Mouse (Mus musculus): ENCODE measurements around the gene Klhl29. TPM values are rescaled to one million over a fixed set of nuclear protein-coding genes. Genes with fewer than 3 reads are reported as not detected.

Gene Klhl29
- total RNA-seq, 2 experiments from 2014 or later, result not detected

DNA sequence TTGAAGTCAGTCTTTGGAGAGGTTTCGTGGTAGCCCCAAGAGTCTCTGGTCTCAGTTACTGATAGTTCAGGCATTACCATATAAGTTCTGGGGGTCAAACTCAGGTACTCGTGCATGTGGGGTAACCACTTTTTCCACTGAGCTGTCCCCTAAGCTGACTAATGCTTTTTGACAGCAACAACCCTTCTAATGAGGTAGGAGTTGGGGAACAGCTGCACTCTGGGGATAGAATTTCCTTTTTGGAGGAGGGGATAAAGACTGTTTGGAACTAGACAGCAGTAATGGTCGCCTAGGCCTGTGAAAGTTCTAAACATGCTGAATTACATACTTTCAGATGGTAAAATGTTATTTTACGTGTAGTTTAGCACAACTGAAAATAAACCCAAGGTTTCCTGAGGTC is 184.3 kb downstream of the Klhl29 start:
- no peak for ATAC-seq (ENCODE audit: poor library complexity, severe bottlenecking)

GRCm38 (mm10) chr12:5189446-5190150 is 185.9 kb downstream of the Klhl29 start:
- ATAC-seq (ENCODE audit: poor library complexity, severe bottlenecking), result no peak

DNA sequence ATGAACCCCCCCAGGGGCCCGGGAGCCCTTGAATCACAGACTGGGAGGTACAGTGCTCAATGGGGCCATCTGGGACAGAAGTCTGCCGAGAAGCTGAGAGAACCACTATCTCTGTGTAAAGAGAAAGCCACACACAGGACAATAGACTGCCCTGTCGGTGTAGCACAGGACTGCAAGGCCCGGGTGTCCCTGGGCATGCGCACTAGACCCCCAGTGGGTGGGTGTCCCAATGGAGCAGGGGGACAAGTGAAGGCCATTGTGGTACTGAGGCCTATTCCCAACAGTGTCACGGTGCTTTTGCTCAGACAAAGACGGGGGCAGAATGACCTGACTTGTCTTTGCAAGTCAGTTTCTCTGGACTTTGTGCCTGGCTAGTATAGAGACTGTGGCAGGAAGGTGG is 186.6 kb downstream of the Klhl29 start:
- no peak for ATAC-seq (ENCODE audit: poor library complexity, severe bottlenecking)

GRCm38 (mm10) chr12:5187773-5188333 is 187.6 kb downstream of the Klhl29 start:
- ATAC-seq (ENCODE audit: poor library complexity, severe bottlenecking), result no peak

DNA sequence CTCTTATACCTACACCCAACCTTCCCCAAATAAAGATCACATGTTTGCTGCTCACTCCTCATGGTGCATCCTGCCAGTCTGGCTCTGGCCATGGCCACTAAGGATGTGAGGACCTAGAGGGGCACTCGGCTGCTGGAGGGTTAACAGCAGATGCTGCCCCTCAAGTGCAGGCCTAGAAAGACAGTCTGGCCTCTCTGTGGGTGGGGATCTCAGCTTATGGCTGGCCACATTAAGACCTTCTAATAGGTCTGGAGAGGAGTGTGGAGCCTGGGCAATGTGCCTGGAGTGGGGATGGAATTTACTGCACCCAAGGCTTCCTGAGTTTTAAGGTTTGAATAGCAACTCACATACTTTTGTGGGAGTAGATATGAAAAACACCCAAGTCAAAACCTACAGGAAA is 188.8 kb downstream of the Klhl29 start:
- ATAC-seq (ENCODE audit: poor library complexity, severe bottlenecking), result no peak

- no peak for ATAC-seq (ENCODE audit: poor library complexity, severe bottlenecking)
Observed at GRCm38 (mm10) chr12:5185603-5186002, 189.9 kb downstream of the Klhl29 start.

DNA sequence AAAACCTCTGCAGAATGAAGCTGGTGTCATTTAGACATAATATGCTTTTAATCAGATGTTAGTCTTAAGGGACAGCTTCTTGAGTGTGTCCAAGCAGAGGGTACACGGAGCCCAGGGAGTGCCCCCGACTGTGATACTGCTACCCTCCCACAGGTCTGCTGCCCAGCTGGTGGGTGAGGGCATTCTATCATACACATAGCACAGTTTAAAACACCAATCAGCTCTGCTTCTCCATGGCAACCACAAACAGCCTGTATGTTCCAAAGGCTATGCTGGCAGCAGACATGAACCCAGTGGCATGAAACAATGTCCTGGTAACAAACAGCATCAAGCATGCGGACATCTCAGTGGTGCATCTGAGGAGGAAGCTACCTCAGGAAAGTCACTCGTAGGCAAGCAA is 192.9 kb downstream of the Klhl29 start:
- ATAC-seq (ENCODE audit: poor library complexity, severe bottlenecking), result no peak

DNA sequence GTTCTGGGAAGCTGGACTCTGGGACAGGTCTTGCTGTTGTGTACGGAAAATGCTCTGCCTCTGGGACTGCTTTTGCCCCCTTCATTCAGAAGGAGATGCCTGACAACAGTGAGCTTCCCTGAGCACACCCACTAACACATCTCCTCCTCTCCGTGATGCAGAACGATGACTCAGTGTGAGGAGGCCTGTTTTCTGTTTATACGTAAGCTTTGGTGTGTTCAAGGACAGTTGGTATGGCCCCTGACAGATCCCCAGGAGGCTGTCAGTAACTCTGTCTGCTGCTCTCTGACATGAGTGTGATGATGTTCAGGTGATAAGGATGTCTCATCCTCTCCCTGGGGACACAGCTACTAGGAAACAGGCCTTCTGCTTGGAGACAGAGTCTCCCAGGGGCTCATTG is 193.3 kb downstream of the Klhl29 start:
- no peak for ATAC-seq (ENCODE audit: poor library complexity, severe bottlenecking)

DNA sequence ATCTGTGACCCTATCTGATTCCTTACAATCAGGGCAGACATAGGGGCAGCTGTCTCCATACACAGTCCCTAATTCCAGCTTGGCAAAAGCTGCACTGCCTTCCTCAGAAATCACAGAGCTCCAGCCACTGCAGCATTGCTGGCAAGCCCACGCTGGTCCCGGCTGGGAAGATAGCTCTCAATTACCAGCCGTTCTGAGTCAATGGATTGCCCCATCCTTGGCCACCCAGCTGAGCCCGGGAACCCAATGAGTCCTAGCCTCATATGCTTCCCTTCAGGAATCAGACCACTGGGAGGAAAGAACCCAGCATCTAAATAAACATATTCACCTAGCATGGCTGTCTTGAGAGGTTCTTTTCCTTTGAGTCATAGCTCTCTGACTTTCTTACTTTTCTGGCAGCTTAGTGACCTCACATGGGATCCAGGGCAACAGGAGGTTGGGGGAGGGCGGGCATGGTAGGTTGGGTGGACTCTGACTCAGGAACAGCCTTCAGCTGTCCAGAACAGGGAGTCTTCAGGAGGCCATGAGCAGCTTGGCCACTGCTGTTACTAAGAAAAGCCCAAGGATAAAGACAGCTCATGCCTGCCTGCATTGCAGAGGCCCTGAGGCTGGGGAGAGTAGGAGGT is 198.7 kb downstream of the Klhl29 start:
- ATAC-seq (ENCODE audit: poor library complexity, severe bottlenecking), result no peak

GRCm38 (mm10) chr12:5166141-5166540 is 209.3 kb downstream of the Klhl29 start:
- ATAC-seq (ENCODE audit: poor library complexity, severe bottlenecking), result no peak

GRCm38 (mm10) chr12:5165411-5165810 is 210.1 kb downstream of the Klhl29 start:
- no peak for ATAC-seq (ENCODE audit: poor library complexity, severe bottlenecking)

DNA sequence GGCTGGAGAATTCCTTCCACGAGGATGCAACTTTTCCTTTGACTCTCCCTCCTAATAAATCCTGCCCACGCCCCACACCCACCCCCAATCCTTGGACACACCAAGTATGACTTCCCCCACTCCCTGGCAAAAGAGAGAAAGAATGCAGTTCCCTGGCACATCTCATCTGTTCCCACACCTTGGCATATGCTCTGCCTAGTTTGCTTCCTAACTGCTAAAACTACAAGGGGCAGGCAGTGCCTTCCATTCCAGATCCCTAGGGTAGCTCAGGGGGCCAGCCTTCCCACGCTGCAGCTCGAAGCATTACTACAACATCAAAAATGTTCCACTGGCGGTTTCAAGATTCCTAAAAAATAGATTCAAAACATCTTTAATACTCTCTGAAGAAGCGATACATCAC is 212.8 kb downstream of the Klhl29 start:
- no peak for ATAC-seq (ENCODE audit: poor library complexity, severe bottlenecking)

- ATAC-seq (ENCODE audit: poor library complexity, severe bottlenecking), result no peak
Observed at GRCm38 (mm10) chr12:5161631-5162030, 213.9 kb downstream of the Klhl29 start.

DNA sequence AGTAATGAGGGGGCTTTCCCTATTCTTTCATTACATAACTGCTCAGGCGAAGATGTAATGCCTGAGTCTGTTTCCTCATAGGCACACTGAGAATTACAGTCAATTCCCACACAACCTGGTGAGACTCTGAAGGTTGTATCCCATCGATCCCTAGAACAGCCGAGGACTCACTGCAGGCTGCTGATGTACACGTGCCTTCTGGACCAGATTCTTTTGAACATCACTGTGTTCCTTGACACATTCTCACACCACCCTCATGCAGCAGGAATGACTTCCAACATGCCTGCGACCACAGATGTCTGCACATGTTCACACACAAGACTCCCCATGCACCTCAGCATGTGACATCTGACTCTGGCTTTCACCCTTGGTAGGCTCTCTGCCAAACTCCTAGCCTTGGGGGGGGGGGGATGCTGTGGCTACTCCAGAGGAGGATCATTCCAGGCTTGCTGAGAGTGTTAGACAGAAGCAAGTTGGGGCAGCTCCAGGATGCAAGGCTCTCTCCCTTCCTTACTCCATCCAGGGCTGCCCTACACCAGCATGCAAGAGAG is 217.5 kb downstream of the Klhl29 start:
- no peak for ATAC-seq (ENCODE audit: poor library complexity, severe bottlenecking)

- no peak for ATAC-seq (ENCODE audit: poor library complexity, severe bottlenecking)
Observed at GRCm38 (mm10) chr12:5157021-5157681, 218.3 kb downstream of the Klhl29 start.

- ATAC-seq (ENCODE audit: poor library complexity, severe bottlenecking), result no peak
Observed at GRCm38 (mm10) chr12:5155177-5155576, 220.3 kb downstream of the Klhl29 start.

- no peak for ATAC-seq (ENCODE audit: poor library complexity, severe bottlenecking)
Observed at GRCm38 (mm10) chr12:5151859-5152258, 223.6 kb downstream of the Klhl29 start.

DNA sequence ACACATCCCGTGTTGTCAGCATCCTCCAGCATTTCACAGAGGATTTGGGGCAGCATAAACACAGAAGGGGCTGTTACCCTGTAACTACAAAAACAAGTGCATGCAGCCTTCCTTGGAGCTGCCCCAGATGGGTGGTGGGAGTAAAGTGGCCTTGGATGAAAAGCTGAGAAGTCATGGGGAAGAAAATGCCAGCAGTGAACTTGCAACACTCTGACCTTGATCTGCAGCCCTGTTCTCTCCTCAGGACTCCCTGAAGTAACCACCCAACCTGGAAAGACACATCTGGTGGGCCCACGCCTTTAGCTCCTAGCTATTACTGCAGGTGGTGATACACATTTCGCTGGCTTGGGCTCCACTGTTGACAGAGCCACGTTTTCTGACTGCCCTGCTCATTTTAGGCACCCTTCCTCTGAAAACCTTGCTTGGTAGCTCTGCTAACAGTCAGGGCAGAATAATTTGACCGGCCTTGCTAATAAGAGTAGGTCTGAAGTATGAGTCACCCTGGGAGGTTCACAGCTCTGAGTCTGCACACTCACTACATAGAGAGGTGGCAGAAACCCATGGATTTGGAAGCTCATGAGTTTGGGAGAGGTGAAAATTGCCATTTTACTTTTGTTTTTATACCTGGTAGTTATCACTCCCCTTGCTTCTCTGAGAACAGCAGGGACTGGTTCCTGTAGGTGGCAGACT is 228.0 kb downstream of the Klhl29 start:
- ATAC-seq (ENCODE audit: poor library complexity, severe bottlenecking), result no peak

DNA sequence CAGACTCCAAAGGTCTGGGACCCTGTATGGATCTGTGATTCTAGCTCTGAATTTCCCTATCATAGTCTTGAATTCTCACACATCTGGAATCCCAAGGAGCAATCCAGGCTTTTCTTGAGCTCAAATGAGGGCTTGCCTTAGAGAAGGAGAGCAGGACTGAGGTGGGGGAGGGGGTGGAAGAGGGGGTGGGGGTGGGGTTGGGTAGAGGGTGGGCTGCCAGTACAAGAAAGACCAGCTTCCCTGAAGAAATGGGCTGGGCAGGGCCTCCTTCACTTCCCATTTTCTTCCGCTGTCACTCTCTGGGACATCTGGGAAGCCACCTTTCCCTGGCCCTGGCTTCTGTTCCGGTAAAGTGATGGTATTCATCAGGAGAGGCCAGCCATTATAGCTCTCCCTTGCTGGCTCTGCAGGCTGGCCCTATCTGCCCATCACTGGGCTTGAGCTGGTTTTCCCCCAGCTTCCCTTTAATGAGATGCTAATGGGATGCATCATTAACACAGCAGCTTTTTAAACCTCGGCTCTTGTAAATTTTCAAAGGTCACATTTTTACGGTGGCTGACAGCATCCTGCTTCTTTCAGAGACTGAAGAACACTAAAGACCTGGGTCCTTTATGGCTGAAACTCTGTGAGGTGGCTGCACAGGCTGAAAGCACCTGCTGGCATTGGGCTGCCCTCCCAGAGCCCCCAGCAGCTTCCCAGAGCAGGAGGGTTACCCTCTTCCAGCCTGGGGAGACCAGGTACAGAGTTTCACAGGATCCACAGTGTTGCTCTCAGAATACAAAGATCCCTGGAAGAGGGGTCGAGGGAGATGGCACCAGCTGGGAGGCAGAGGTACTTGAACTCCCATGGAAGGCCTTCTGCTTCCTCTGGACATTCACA is 231.3 kb downstream of the Klhl29 start:
- no peak for ATAC-seq (ENCODE audit: poor library complexity, severe bottlenecking)

DNA sequence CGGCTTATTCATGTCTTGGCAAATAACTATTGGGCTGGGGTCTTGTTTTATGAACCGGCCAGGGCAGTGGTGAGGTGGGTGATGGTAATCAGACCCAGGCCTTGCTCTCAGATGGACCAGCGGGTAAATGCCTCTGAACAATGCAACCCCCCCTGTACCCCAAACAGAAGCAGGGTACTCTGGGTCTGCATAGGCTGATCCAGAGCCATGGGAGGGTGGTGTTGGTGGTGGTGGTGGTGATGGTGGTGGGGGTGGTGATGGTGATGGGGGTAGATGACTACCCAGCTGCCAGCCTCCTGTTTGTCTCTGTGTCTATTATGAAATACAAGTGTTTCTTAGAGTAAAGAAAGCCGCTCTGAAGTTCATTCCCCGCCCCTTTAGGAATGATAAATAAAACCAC is 232.3 kb downstream of the Klhl29 start:
- no peak for ATAC-seq (ENCODE audit: poor library complexity, severe bottlenecking)

Data from megakaryocyte, adult 5-6 weeks (primary cell).